Mouse (Mus musculus) adrenal gland, postnatal 10 days (tissue): Measurements from ENCODE around the gene Krt42. TPM values are rescaled to one million over a fixed set of nuclear protein-coding genes. Genes with fewer than 3 reads are reported as not detected.
"Not testable (repeated sequence)": the region's sequence is repeated elsewhere in the genome, so short reads cannot be mapped to it uniquely, and the experiment has no call there.

Experiments used
- DNase-seq: peaks from one replicate; pipeline ENCODE4 v3.0.0; 2021; ENCODE audit warnings: mixed read lengths
- total RNA-seq, 2 experiments: library from RNA; stranded (reverse); gene quantifications; 2 replicates each; pipeline ENCODE4 v1.2.3; 2021

Gene Krt42
- total RNA-seq, 2 experiments from 2014 or later, result not detected

- no peak for DNase-seq
Measured at GRCm38 (mm10) chr11:100278759-100279158, 9.1 kb upstream of the Krt42 start.

- no peak for DNase-seq
Measured at GRCm38 (mm10) chr11:100277726-100278480, 8.2 kb upstream of the Krt42 start.

- no peak for DNase-seq
Measured at GRCm38 (mm10) chr11:100275466-100275865, 5.8 kb upstream of the Krt42 start.

GRCm38 (mm10) chr11:100274719-100275118 is 5.0 kb upstream of the Krt42 start:
- DNase-seq, result no peak

- no peak for DNase-seq
Measured at GRCm38 (mm10) chr11:100271878-100272277, 2.2 kb upstream of the Krt42 start.

GRCm38 (mm10) chr11:100262058-100262980 is 7.4 kb downstream of the Krt42 start:
- DNase-seq, result no peak

GRCm38 (mm10) chr11:100261235-100261605 is 8.5 kb downstream of the Krt42 start:
- no peak for DNase-seq

- no peak for DNase-seq
Measured at GRCm38 (mm10) chr11:100260514-100261234, 9.0 kb downstream of the Krt42 start, which contains the start of gene Krt17. Krt17 (minus strand) TSS chr11:100261029.

- DNase-seq, result no peak
Measured at GRCm38 (mm10) chr11:100259079-100259478, 10.6 kb downstream of the Krt42 start.

GRCm38 (mm10) chr11:100257967-100258366 is 11.7 kb downstream of the Krt42 start:
- DNase-seq, result no peak

GRCm38 (mm10) chr11:100255514-100255913 is 14.2 kb downstream of the Krt42 start:
- no peak for DNase-seq

- DNase-seq, result no peak
Measured at GRCm38 (mm10) chr11:100254360-100255090, 15.1 kb downstream of the Krt42 start.

GRCm38 (mm10) chr11:100248852-100249465 is 20.7 kb downstream of the Krt42 start, which contains the start of gene Krt16:
Krt16 (minus strand) TSS chr11:100248902.
- no peak for DNase-seq

GRCm38 (mm10) chr11:100246471-100246870 is 23.2 kb downstream of the Krt42 start:
- not testable (repeated sequence) for DNase-seq

- not testable (repeated sequence) for DNase-seq
Measured at GRCm38 (mm10) chr11:100240272-100240671, 29.4 kb downstream of the Krt42 start.

GRCm38 (mm10) chr11:100221741-100222140 is 47.9 kb downstream of the Krt42 start:
- no peak for DNase-seq

- no peak for DNase-seq
Measured at GRCm38 (mm10) chr11:100219304-100219703, 50.4 kb downstream of the Krt42 start.
